Mouse (Mus musculus) heart, postnatal 0 days (tissue): ENCODE data around the gene Ltb4r1.

Experiments
- CTCF ChIP-seq: IDR thresholded peaks from 2 replicates; pipeline ENCODE4 v1.5.1; 2016; ENCODE audit warnings: antibody characterized with exemption, control low read depth, low read depth
- EP300 ChIP-seq: IDR thresholded peaks from 2 replicates; pipeline ENCODE4 v1.6.1; 2016; ENCODE audit warnings: antibody characterized with exemption, low read depth

- TF ChIP-seq CTCF (no peak), EP300 (no peak)
Measured at GRCm38 (mm10) chr14:55734869-55735268, 30.9 kb upstream of the Ltb4r1 start.
